Mouse (Mus musculus) layer of hippocampus, postnatal 14 days (tissue): ENCODE measurements around the gene Coro1c. TPM values are rescaled to one million over a fixed set of nuclear protein-coding genes. Genes with fewer than 3 reads are reported as not detected.
"Not testable (repeated sequence)": the region's sequence is repeated elsewhere in the genome, so short reads cannot be mapped to it uniquely, and the experiment has no call there.

Experiments used
- DNase-seq, 2 experiments: peaks; one replicate each; pipeline ENCODE4 v3.0.0; 2021 to 2022; ENCODE audit warnings: low spot score in 2 of 2, mixed read lengths in 1 of 2
- total RNA-seq, 2 experiments: library from RNA; stranded (reverse); gene quantifications; 2 replicates each; pipeline ENCODE4 v1.2.3; 2021

Gene Coro1c
- total RNA-seq, 2 experiments from 2014 or later, result 87.9 to 94.2 TPM

- no peak for DNase-seq
These were observed 76.1 kb downstream of the Coro1c start, which contains the start of gene Selplg for GRCm38 (mm10) chr5:113832490-113832901. Selplg (minus strand) TSS chr5:113832644.

GRCm38 (mm10) chr5:113831741-113832140 is 76.8 kb downstream of the Coro1c start:
- no peak for DNase-seq

GRCm38 (mm10) chr5:113830796-113831195 is 77.8 kb downstream of the Coro1c start:
- no peak for DNase-seq

- DNase-seq, result peak in 1 of 2 experiments; percentile 42
These were observed 78.3 kb downstream of the Coro1c start for GRCm38 (mm10) chr5:113830292-113830643.

GRCm38 (mm10) chr5:113829566-113830291 is 78.8 kb downstream of the Coro1c start:
- no peak for DNase-seq

- no peak for DNase-seq
These were observed 80.1 kb downstream of the Coro1c start for GRCm38 (mm10) chr5:113828481-113828880.

GRCm38 (mm10) chr5:113827991-113828411 is 80.6 kb downstream of the Coro1c start:
- no peak for DNase-seq

- DNase-seq, result no peak
These were observed 81.9 kb downstream of the Coro1c start for GRCm38 (mm10) chr5:113826619-113827018.

- no peak for DNase-seq
These were observed 83.0 kb downstream of the Coro1c start for GRCm38 (mm10) chr5:113825558-113825957.

- DNase-seq, result no peak
These were observed 84.3 kb downstream of the Coro1c start for GRCm38 (mm10) chr5:113824228-113824627.

- no peak for DNase-seq
These were observed 90.0 kb downstream of the Coro1c start for GRCm38 (mm10) chr5:113818572-113818971.

GRCm38 (mm10) chr5:113815638-113816152 is 92.9 kb downstream of the Coro1c start:
- DNase-seq, result peak; percentile 49 to 53

GRCm38 (mm10) chr5:113815041-113815389 is 93.5 kb downstream of the Coro1c start:
- DNase-seq, result no peak

- no peak for DNase-seq
These were observed 94.2 kb downstream of the Coro1c start for GRCm38 (mm10) chr5:113814111-113815040.

GRCm38 (mm10) chr5:113813608-113814007 is 95.0 kb downstream of the Coro1c start:
- no peak for DNase-seq

GRCm38 (mm10) chr5:113812638-113813037 is 95.9 kb downstream of the Coro1c start:
- DNase-seq, result no peak

GRCm38 (mm10) chr5:113811824-113812420 is 96.6 kb downstream of the Coro1c start:
- not testable (repeated sequence) for DNase-seq

- no peak for DNase-seq
These were observed 98.4 kb downstream of the Coro1c start for GRCm38 (mm10) chr5:113810111-113810510.

GRCm38 (mm10) chr5:113808177-113808576 is 100.4 kb downstream of the Coro1c start:
- no peak for DNase-seq

- no peak for DNase-seq
These were observed 100.8 kb downstream of the Coro1c start for GRCm38 (mm10) chr5:113807712-113808111.

GRCm38 (mm10) chr5:113806414-113806813 is 102.1 kb downstream of the Coro1c start:
- DNase-seq, result no peak
